Mouse (Mus musculus) neural tube, embryonic 15.5 days (tissue): Measurements from ENCODE around the gene Shisal2a. TPM values are rescaled to one million over a fixed set of nuclear protein-coding genes. Genes with fewer than 3 reads are reported as not detected.

ENCODE experiments used
- ATAC-seq: fragments of 200-750 bp; cut with Nextera tagmentation; 2 replicates; pipeline ENCODE4 v1.8.0; 2017; ENCODE audit warnings: mild to moderate bottlenecking, moderate TSS enrichment, moderate library complexity; ENCODE audit not compliant: low FRiP score
- H3K27ac ChIP-seq: fragments of 300-500 bp; sonication (generic); replicated peaks from 2 replicates; pipeline ENCODE4 v1.5.1; 2015; ENCODE audit warnings: mild to moderate bottlenecking, inconsistent platforms
- H3K27me3 ChIP-seq: fragments of 300-500 bp; sonication (generic); replicated peaks from 2 replicates; pipeline ENCODE4 v1.6.1; 2015; ENCODE audit warnings: inconsistent platforms
- H3K36me3 ChIP-seq: fragments of 300-500 bp; sonication (generic); 2 replicates; pipeline ENCODE4 v1.6.1; 2015; ENCODE audit warnings: inconsistent platforms
- H3K4me1 ChIP-seq: fragments of 300-500 bp; sonication (generic); 2 replicates; pipeline ENCODE4 v1.6.1; 2015; ENCODE audit warnings: inconsistent platforms
- H3K4me2 ChIP-seq: fragments of 300-500 bp; sonication (generic); 2 replicates; pipeline ENCODE4 v1.6.1; 2015; ENCODE audit warnings: inconsistent platforms, mild to moderate bottlenecking, moderate library complexity
- H3K4me3 ChIP-seq: fragments of 300-500 bp; sonication (generic); replicated peaks from 2 replicates; pipeline ENCODE4 v1.5.1; 2015; ENCODE audit warnings: mild to moderate bottlenecking, inconsistent platforms
- H3K9ac ChIP-seq: fragments of 300-500 bp; sonication (generic); replicated peaks from 2 replicates; pipeline ENCODE4 v1.6.1; 2015; ENCODE audit warnings: mild to moderate bottlenecking, inconsistent platforms
- H3K9me3 ChIP-seq: fragments of 300-500 bp; sonication (generic); replicated peaks from 2 replicates; pipeline ENCODE4 v1.6.1; 2016; ENCODE audit warnings: inconsistent platforms
- WGBS: fragments of 180-500 bp; shearing (Covaris S2); methylation state at CpG from one replicate; pipeline ENCODE4 v1.1.7; 2015; ENCODE audit warnings: mixed read lengths; 5-methylcytosine and 5-hydroxymethylcytosine counted together
- polyA plus RNA-seq: library from polyadenylated mRNA; unstranded; fragments of >200 nt; fragmentation: Nextera tagmentation; extraction: Ambion mirVana; gene quantifications from 2 replicates; pipeline ENCODE4 v1.2.1, GENCODE M21; 2015

Gene Shisal2a
- polyA plus RNA-seq, 1 experiment from 2014 or later = 6.3 TPM

- no peaks in the 10 kb centered on the region for H3K27me3 ChIP-seq
- 85% methylated on average over 9 of the region's 9 CpGs for WGBS
- no peak for ATAC-seq
Observed at GRCm38 (mm10) chr4:108332041-108332440, 51.1 kb downstream of the Shisal2a start.

DNA sequence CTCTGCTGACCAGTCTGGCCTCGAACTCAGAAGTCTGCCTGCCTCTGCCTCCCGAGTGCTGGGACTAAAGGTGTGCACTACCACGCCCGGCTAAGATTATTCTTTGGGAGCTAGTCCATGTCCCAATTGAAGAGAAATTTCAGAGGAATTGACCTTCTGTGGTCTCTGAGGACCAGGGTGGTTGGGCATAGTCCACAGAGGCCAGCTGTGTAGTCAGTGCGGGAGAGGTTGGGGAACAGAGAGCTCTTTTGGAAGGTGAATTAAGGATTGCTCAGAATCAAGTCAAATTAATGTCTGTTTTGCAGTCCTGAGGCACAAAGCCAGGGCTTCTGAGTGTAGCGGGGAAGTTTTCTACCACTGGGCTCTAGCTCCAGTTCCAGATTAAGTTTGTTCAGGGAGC is 53.3 kb downstream of the Shisal2a start:
- H3K4me3 ChIP-seq = no peak overlapping the region
- 97% methylated on average over 6 of the region's 6 CpGs for WGBS
- H3K27ac ChIP-seq = no peak overlapping the region
- H3K9me3 ChIP-seq = no peaks in the 10 kb centered on the region
- no peak overlapping the region for H3K4me2 ChIP-seq
- no peak for ATAC-seq
- H3K4me1 ChIP-seq = peaks cover 20% of the 10 kb centered on the region
- H3K36me3 ChIP-seq = peaks cover 11% of the 10 kb centered on the region; the same call in 1 of the 2 replicates
- H3K27me3 ChIP-seq = no peaks in the 10 kb centered on the region
- H3K9ac ChIP-seq = no peak overlapping the region

More at GRCm38 (mm10) chr4:108332041-108332440, 51.1 kb downstream of the Shisal2a start:
- Histone ChIP-seq H3K4me3 (no peak overlapping the region), H3K4me2 (no peak overlapping the region), H3K36me3 (peaks cover 17% of the 10 kb centered on the region), H3K27ac (no peak overlapping the region), H3K4me1 (peaks cover 17% of the 10 kb centered on the region), H3K9ac (no peak overlapping the region), H3K9me3 (no peaks in the 10 kb centered on the region)

DNA sequence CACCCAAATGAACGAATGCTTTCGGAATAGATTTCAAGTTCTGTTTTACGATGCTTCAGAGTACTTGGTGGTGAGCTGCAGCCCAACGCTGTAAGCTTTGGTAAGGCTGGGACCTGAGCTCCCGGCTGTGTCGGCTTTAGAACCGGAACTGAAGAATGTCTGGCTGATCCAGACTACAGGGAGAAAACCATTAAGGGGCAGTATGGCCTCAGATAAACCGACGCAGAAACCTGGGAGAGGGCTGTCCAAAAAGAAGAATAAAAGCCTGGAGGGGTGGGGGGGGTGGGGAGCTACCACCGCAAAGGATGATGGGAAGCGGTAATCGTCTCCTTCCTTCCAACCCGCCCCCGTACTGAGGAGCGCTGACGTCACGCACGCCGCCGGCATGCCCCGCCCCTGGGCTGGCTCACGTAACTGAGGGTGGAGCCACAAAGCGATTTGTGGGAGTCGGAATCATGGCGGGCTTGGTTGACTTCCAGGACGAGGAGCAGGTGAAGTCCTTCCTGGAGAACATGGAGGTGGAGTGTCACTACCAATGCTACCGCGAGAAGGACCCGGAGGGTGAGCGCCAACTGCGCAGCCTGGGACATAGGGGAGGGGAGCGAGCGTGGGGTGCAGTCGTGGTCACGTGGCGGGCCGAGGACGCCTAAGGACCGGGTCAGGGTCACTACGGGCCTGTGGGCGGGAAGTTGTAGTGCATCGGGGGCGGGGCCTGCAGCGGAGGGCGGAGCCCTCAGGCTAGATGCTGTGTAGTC is 55.2 kb downstream of the Shisal2a start, which contains the start of gene Coa7:
Coa7 (plus strand) TSS at position 411 of the 755 bp plus-strand sequence.
- Histone ChIP-seq H3K9me3 (no peaks in the 10 kb centered on the region), H3K4me2 (peak within 1 kb of the TSS; percentile 59), H3K27me3 (no peaks in the 10 kb centered on the region), H3K36me3 (peaks cover 4% of the 10 kb centered on the region; the same call in 1 of the 2 replicates), H3K27ac (peak within 1 kb of the TSS; percentile 95), H3K4me1 (peaks cover 20% of the 10 kb centered on the region), H3K9ac (peak within 1 kb of the TSS; percentile 64), H3K4me3 (peak within 1 kb of the TSS; percentile 77)
- WGBS = under 1% methylated on average over 44 of the region's 45 CpGs
- ATAC-seq = peak; percentile 96

- H3K36me3 ChIP-seq = no peaks in the 10 kb centered on the region
- WGBS = 33% methylated on average over 6 of the region's 6 CpGs
- H3K27me3 ChIP-seq = no peaks in the 10 kb centered on the region
- peak overlapping the region; percentile 95 for H3K27ac ChIP-seq
- peak overlapping the region; percentile 59 for H3K4me2 ChIP-seq
- no peaks in the 10 kb centered on the region for H3K9me3 ChIP-seq
- peak overlapping the region; percentile 77 for H3K4me3 ChIP-seq
- H3K4me1 ChIP-seq = peaks cover 20% of the 10 kb centered on the region
- peak; percentile 42 for ATAC-seq
- H3K9ac ChIP-seq = peak overlapping the region; percentile 64
Observed at GRCm38 (mm10) chr4:108327071-108327579, 56.0 kb downstream of the Shisal2a start.

GRCm38 (mm10) chr4:108323588-108323987 is 59.6 kb downstream of the Shisal2a start:
- Histone ChIP-seq H3K4me3 (no peak overlapping the region), H3K4me2 (no peak overlapping the region), H3K9ac (no peak overlapping the region), H3K36me3 (no peaks in the 10 kb centered on the region), H3K27ac (no peak overlapping the region), H3K9me3 (no peaks in the 10 kb centered on the region), H3K27me3 (no peaks in the 10 kb centered on the region), H3K4me1 (peaks cover 10% of the 10 kb centered on the region)
- 76% methylated on average over 5 of the region's 5 CpGs for WGBS
- ATAC-seq = no peak

DNA sequence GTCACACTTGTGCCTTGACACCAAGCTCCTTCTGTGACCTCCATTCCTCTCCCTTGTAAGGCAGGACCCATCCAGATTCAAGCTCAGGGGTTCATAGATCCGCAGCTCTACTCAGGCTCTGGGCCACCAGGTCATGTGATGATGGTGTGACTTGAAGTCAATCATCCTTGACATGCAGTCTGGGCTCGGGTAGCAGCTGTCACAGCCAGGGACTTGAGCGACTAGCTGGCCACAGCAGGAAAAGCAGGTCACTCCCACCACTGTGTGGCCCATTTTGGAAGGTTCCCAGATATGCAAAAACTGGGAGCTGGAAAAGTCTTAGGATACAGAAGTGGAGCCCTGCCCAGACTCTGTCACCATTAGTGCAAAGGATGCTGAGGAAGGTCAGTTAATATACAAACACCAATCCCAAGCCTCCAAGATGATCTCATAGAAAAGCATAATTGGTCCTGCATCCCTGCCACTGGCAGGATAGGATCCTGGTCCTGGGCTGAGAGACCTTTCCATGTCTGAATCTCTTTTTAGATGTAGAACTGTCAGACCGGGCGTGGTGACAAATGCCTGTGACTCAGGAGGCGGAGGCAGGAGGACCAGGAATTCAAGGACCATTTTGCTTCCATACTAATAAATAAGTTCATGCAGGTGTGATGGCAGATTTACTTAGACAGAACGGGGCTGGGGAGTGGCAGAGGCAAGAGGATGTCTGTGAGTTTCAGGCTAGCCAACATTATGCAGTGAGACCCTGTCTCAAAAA is 62.3 kb downstream of the Shisal2a start:
- WGBS = 83% methylated on average over 7 of the region's 7 CpGs
- Histone ChIP-seq H3K27ac (no peak overlapping the region), H3K9ac (no peak overlapping the region), H3K4me2 (no peak overlapping the region), H3K9me3 (no peaks in the 10 kb centered on the region), H3K4me1 (no peaks in the 10 kb centered on the region), H3K27me3 (no peaks in the 10 kb centered on the region), H3K36me3 (no peaks in the 10 kb centered on the region), H3K4me3 (no peak overlapping the region)
- no peak for ATAC-seq

DNA sequence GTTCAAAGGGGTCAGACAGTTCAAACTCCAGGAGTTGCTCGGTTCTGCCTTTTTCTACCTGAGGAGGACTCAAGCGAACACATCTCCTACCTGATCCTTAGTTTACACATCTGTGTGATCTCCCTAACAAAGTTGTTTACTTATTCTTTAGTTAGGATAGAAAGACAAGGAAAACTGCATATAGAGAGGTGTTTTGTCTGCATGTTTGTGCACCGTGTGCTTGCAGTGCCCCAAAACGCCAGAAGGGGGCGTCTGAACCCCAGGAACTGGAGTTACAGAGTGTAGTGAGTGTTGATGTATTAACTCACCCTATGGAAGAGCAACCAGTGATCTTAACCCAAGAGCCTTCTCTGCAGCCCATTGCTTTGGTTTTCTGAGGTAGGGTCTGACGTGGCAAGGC is 63.4 kb downstream of the Shisal2a start:
- WGBS = 83% methylated on average over 6 of the region's 6 CpGs
- no peak overlapping the region for H3K27ac ChIP-seq
- no peaks in the 10 kb centered on the region for H3K9me3 ChIP-seq
- no peak for ATAC-seq
- H3K27me3 ChIP-seq = no peaks in the 10 kb centered on the region
- H3K4me1 ChIP-seq = no peaks in the 10 kb centered on the region
- H3K4me2 ChIP-seq = no peak overlapping the region
- H3K9ac ChIP-seq = no peak overlapping the region
- no peak overlapping the region for H3K4me3 ChIP-seq
- no peaks in the 10 kb centered on the region for H3K36me3 ChIP-seq

DNA sequence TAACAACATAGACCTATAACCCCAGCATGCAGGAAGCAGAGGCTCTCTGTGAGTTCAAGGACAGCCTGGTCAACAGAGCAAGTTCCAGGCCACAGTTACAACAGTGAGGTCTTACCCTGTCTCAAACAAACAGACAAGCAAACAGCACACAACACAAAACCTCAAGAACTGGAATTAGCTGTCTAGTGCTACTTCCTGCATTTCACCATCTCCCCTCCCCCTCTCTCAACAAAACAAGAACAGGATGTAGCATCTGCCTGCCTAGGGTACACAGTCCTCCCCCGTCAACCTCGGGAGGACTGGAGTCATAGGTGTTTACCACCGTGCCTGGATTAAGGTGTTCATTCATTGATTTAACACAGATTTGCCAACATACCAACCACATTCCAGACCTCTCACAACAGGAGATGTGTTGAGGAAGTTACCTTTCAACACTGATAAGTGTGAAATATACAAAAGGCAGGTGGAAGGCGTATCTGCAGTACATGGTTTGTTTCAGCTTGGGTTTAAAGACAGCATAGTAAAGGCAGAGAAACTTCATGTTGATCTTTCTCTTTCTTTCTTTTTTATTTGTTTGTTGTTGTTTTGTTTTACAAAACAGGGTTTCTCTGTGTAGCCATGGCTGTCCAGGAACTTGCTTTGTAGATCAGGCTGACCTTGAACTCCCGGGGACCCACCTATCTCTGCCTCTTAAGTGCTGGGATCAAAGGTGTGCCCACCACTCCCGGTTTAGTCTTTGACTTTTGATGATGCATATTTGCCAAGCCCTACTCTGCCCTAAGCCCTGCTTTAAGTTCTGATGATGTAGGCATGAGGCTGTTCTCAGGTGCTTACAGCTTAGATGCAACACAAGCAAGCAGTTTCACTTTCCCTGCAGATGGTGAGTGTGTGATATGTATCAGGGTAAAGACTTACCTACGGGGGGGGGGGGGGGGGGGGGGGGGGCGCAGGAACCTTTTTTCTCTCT is 64.2 kb downstream of the Shisal2a start:
- no peak overlapping the region for H3K9ac ChIP-seq
- no peak for ATAC-seq
- no peak overlapping the region for H3K4me3 ChIP-seq
- H3K27ac ChIP-seq = no peak overlapping the region
- H3K4me2 ChIP-seq = no peak overlapping the region
- H3K27me3 ChIP-seq = no peaks in the 10 kb centered on the region
- H3K36me3 ChIP-seq = no peaks in the 10 kb centered on the region
- H3K9me3 ChIP-seq = no peaks in the 10 kb centered on the region
- WGBS = 85% methylated on average over 7 of the region's 8 CpGs
- H3K4me1 ChIP-seq = no peaks in the 10 kb centered on the region

Other genes with a start within 250 kb of the Shisal2a start
- 225 and 234 TPM in 2 replicates for gene Scp2, start 238.4 kb downstream of the Shisal2a start, polyA plus RNA-seq
- gene Echdc2, start 217.9 kb downstream of the Shisal2a start, polyA plus RNA-seq = 11.8 and 15.4 TPM in 2 replicates
- 0.06 and 0.08 TPM in 2 replicates for gene Zyg11a, start 165.3 kb downstream of the Shisal2a start, polyA plus RNA-seq
- gene Zyg11b, start 82.3 kb downstream of the Shisal2a start, polyA plus RNA-seq = 23.3 and 28.8 TPM in 2 replicates
- gene Coa7, start 55.2 kb downstream of the Shisal2a start, polyA plus RNA-seq = 42.6 and 46.8 TPM in 2 replicates
- 36.9 and 37.9 TPM in 2 replicates for gene Gpx7, start 23.6 kb upstream of the Shisal2a start, polyA plus RNA-seq
- 49.4 and 52.0 TPM in 2 replicates for gene Tut4, start 76.1 kb upstream of the Shisal2a start, polyA plus RNA-seq
- 73.2 and 77.2 TPM in 2 replicates for gene Prpf38a, start 196.0 kb upstream of the Shisal2a start, polyA plus RNA-seq
- 1.3 and 4.3 TPM in 2 replicates for gene Orc1, start 196.1 kb upstream of the Shisal2a start, polyA plus RNA-seq
- gene Cc2d1b, start 236.6 kb upstream of the Shisal2a start, polyA plus RNA-seq = 18.2 and 19.8 TPM in 2 replicates